Mouse (Mus musculus): ENCODE data around the gene Stat1. TPM values are rescaled to one million over a fixed set of nuclear protein-coding genes. Genes with fewer than 3 reads are reported as not detected.

Gene Stat1
- total and polyA plus RNA-seq, 2 experiments from 2014 or later = 23.0 to 55.1 TPM

DNA sequence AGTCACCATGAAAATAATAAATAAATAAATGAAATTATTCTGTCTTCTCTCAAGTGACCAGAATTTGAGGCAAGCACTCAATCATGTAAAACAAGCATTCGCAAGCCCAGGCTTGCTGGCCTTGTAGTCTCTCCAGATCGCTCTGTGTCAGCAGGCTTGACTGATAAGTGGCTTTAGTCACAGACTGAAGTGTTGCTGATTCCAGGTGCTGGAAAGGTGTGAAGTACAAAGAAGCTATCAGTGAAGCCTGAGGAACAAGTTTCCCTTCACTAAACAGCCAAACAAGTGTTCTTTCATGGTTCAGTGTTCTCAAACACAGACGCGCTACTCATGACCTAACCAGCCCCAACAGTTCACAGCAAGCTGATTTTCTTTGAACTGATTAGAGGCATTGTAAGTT is 30.6 kb upstream of the Stat1 start:
- Histone ChIP-seq H3K27ac (ENCODE audit: low read depth) (no peak overlapping the region), H3K27me3 (ENCODE audit: control insufficient read depth, insufficient read depth, low read length) (no peaks in the 10 kb centered on the region), H3K4me2 (ENCODE audit: low read depth, low read length) (no peak overlapping the region), H3K36me3 (replicated peaks; ENCODE audit: control insufficient read depth, insufficient read depth, low read length) (no peaks in the 10 kb centered on the region), H3K4me1 (ENCODE audit: control insufficient read depth, insufficient read depth) (no peaks in the 10 kb centered on the region), H3K9ac (replicated peaks; ENCODE audit: low read depth, low read length) (no peak overlapping the region), H3K9me3 (replicated peaks; ENCODE audit: control insufficient read depth, low read length) (no peaks in the 10 kb centered on the region), H3K4me3 (ENCODE audit: low read depth, low read length) (no peak overlapping the region)
- DNase-seq (ENCODE audit: low spot score) (no peak), ATAC-seq (ENCODE audit: insufficient read depth, low read depth) (no peak)
- WGBS = 50% methylated on average over 4 of the region's 4 CpGs
- no peak for TF ChIP-seq CTCF (IDR thresholded peaks at IDR 0.05; ENCODE audit: low read depth)
- no peak for TF ChIP-seq EP300 (IDR thresholded peaks at IDR 0.05; ENCODE audit: low read depth)

DNA sequence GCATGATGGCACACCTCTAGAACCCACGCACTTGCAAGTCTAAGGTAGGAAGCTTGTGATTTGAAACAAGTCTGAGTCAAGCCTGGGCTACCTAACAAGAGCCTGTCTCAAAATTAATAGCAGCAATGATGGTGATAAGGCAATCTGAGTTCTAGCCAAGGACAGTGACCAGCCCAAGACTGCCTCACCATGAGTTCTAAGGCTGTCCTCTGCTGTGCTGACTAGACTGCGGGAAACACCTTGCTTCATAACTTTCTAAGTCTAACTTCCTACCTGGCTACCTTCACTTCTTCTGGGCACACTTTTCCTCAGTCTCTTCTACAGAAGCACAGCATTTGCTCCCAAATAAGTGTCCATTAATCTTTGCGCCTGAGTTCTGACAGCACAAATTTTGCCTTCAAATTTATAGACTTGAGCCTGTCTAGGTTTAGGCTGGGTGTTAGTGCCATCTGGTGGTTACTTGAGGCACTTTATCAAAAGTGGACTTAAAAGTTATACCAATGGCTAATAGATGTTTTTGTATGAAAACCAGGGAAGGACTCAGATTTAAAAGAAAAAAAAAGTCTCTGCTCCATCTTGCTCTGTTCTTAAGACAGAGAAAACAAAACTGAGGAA is 20.5 kb upstream of the Stat1 start:
- no peak overlapping the region for H3K27ac ChIP-seq (ENCODE audit: low read depth)
- DNase-seq (ENCODE audit: low spot score) (no peak), ATAC-seq (ENCODE audit: insufficient read depth, low read depth) (no peak)
- TF ChIP-seq EP300 (IDR thresholded peaks at IDR 0.05; ENCODE audit: low read depth) (no peak), CTCF (IDR thresholded peaks at IDR 0.05; ENCODE audit: low read depth) (peak; percentile 75)
- no peak overlapping the region for H3K9ac ChIP-seq (replicated peaks; ENCODE audit: low read depth, low read length)
- no peaks in the 10 kb centered on the region for H3K9me3 ChIP-seq (replicated peaks; ENCODE audit: control insufficient read depth, low read length)
- WGBS = 80% methylated on average over 3 of the region's 3 CpGs
- no peaks in the 10 kb centered on the region for H3K4me1 ChIP-seq (ENCODE audit: control insufficient read depth, insufficient read depth)
- no peak overlapping the region for H3K4me2 ChIP-seq (ENCODE audit: low read depth, low read length)
- H3K36me3 ChIP-seq (replicated peaks; ENCODE audit: control insufficient read depth, insufficient read depth, low read length) = no peaks in the 10 kb centered on the region
- H3K27me3 ChIP-seq (ENCODE audit: control insufficient read depth, insufficient read depth, low read length) = no peaks in the 10 kb centered on the region
- H3K4me3 ChIP-seq (ENCODE audit: low read depth, low read length) = no peak overlapping the region

DNA sequence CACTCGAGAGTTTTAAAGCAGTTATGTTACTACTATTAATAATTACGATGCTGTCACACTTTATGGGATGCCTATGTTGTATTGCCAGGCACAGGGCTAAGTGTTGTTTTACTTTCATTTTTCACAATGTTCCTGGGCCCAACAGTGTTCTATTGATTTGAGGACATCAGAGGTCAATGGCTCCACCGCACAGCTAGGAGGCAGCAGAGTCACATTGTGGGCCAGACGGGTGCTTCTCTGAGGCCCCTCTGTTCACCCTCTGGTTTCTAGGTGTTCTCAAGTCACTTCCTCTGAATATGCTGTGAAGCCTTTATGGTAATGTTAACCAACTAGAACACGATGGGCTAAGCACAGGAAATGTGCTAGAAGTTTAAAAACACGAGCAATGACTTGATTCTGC is 18.7 kb upstream of the Stat1 start:
- H3K27me3 ChIP-seq (ENCODE audit: control insufficient read depth, insufficient read depth, low read length) = no peaks in the 10 kb centered on the region
- 58% methylated on average over 6 of the region's 6 CpGs for WGBS
- no peaks in the 10 kb centered on the region for H3K36me3 ChIP-seq (replicated peaks; ENCODE audit: control insufficient read depth, insufficient read depth, low read length)
- TF ChIP-seq EP300 (IDR thresholded peaks at IDR 0.05; ENCODE audit: low read depth) = no peak
- no peak; the same call in 1 of the 2 replicates for TF ChIP-seq CTCF (IDR thresholded peaks at IDR 0.05; ENCODE audit: low read depth)
- H3K9ac ChIP-seq (replicated peaks; ENCODE audit: low read depth, low read length) = no peak overlapping the region
- no peaks in the 10 kb centered on the region for H3K9me3 ChIP-seq (replicated peaks; ENCODE audit: control insufficient read depth, low read length)
- H3K4me3 ChIP-seq (ENCODE audit: low read depth, low read length) = no peak overlapping the region
- H3K4me1 ChIP-seq (ENCODE audit: control insufficient read depth, insufficient read depth) = no peaks in the 10 kb centered on the region
- ATAC-seq (ENCODE audit: insufficient read depth, low read depth) = no peak
- no peak overlapping the region for H3K4me2 ChIP-seq (ENCODE audit: low read depth, low read length)
- no peak overlapping the region for H3K27ac ChIP-seq (ENCODE audit: low read depth)
- no peak for DNase-seq (ENCODE audit: low spot score)

GRCm38 (mm10) chr1:52102795-52103194 is 16.4 kb upstream of the Stat1 start:
- no peak overlapping the region for H3K4me2 ChIP-seq (ENCODE audit: low read depth, low read length)
- H3K9me3 ChIP-seq (replicated peaks; ENCODE audit: control insufficient read depth, low read length) = no peaks in the 10 kb centered on the region
- no peak overlapping the region for H3K4me3 ChIP-seq (ENCODE audit: low read depth, low read length)
- H3K36me3 ChIP-seq (replicated peaks; ENCODE audit: control insufficient read depth, insufficient read depth, low read length) = no peaks in the 10 kb centered on the region
- no peak for DNase-seq (ENCODE audit: low spot score)
- H3K27me3 ChIP-seq (ENCODE audit: control insufficient read depth, insufficient read depth, low read length) = no peaks in the 10 kb centered on the region
- H3K4me1 ChIP-seq (ENCODE audit: control insufficient read depth, insufficient read depth) = no peaks in the 10 kb centered on the region
- H3K27ac ChIP-seq (ENCODE audit: low read depth) = no peak overlapping the region
- WGBS = 67% methylated on average over 8 of the region's 8 CpGs
- no peak overlapping the region for H3K9ac ChIP-seq (replicated peaks; ENCODE audit: low read depth, low read length)
- TF ChIP-seq EP300 (IDR thresholded peaks at IDR 0.05; ENCODE audit: low read depth) (no peak), CTCF (IDR thresholded peaks at IDR 0.05; ENCODE audit: low read depth) (no peak)
- no peak for ATAC-seq (ENCODE audit: insufficient read depth, low read depth)

DNA sequence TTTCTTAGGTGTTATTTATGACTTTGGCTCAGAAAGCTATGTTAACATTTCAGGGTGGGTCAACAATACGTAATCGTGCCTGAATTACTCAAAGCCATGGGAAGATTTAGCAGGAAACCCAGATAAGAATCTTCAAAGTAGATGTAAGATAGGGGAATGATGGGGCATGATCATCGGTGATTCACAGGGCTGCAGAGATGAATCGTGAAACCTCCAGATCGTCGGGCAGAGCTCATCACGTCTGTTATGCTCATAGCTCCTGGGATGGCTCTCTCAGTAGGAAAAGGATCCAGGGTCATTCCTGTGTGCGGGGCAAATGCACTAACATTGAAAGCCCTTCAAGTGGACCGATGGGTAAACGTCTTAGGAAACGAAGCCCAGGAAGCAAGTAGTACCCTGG is 12.0 kb upstream of the Stat1 start:
- TF ChIP-seq CTCF (IDR thresholded peaks at IDR 0.05; ENCODE audit: low read depth) = no peak
- no peak for TF ChIP-seq EP300 (IDR thresholded peaks at IDR 0.05; ENCODE audit: low read depth)
- DNase-seq (ENCODE audit: low spot score) (no peak), ATAC-seq (ENCODE audit: insufficient read depth, low read depth) (no peak)
- H3K4me1 ChIP-seq (ENCODE audit: control insufficient read depth, insufficient read depth) = no peaks in the 10 kb centered on the region
- no peaks in the 10 kb centered on the region for H3K9me3 ChIP-seq (replicated peaks; ENCODE audit: control insufficient read depth, low read length)
- H3K4me3 ChIP-seq (ENCODE audit: low read depth, low read length) = no peak overlapping the region
- H3K27ac ChIP-seq (ENCODE audit: low read depth) = no peak overlapping the region
- H3K4me2 ChIP-seq (ENCODE audit: low read depth, low read length) = no peak overlapping the region
- 81% methylated on average over 11 of the region's 11 CpGs for WGBS
- no peaks in the 10 kb centered on the region for H3K27me3 ChIP-seq (ENCODE audit: control insufficient read depth, insufficient read depth, low read length)
- no peaks in the 10 kb centered on the region for H3K36me3 ChIP-seq (replicated peaks; ENCODE audit: control insufficient read depth, insufficient read depth, low read length)
- H3K9ac ChIP-seq (replicated peaks; ENCODE audit: low read depth, low read length) = no peak overlapping the region

DNA sequence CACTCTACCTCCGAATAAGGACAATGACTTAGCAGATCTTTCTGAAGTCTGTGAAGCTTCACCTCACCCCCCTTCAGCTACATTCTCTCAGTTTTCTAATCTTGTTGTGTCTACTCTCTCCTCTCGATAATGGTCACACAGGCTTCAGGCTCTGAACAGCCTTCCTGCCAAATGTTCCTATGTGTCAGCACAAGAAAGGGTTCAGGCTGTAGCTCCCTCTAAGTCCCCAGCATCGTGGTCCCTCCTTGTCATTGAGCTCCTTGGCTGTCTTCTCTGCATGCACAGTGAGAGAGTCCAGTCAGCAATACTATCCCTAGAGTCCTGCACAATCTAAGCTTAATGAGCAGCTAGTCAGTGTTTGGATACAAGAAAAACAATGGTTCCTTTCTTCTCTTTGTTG is 8.0 kb upstream of the Stat1 start:
- Histone ChIP-seq H3K4me2 (ENCODE audit: low read depth, low read length) (no peak overlapping the region), H3K9ac (replicated peaks; ENCODE audit: low read depth, low read length) (no peak overlapping the region), H3K36me3 (replicated peaks; ENCODE audit: control insufficient read depth, insufficient read depth, low read length) (no peaks in the 10 kb centered on the region), H3K27me3 (ENCODE audit: control insufficient read depth, insufficient read depth, low read length) (no peaks in the 10 kb centered on the region), H3K9me3 (replicated peaks; ENCODE audit: control insufficient read depth, low read length) (no peaks in the 10 kb centered on the region), H3K27ac (ENCODE audit: low read depth) (no peak overlapping the region), H3K4me1 (ENCODE audit: control insufficient read depth, insufficient read depth) (peaks cover 5% of the 10 kb centered on the region; the same call in 1 of the 2 replicates), H3K4me3 (ENCODE audit: low read depth, low read length) (no peak overlapping the region)
- peak; percentile 9 for DNase-seq (ENCODE audit: low spot score)
- ATAC-seq (ENCODE audit: insufficient read depth, low read depth) = no peak
- TF ChIP-seq CTCF (IDR thresholded peaks at IDR 0.05; ENCODE audit: low read depth) = no peak
- TF ChIP-seq EP300 (IDR thresholded peaks at IDR 0.05; ENCODE audit: low read depth) = no peak
- 32% methylated on average over 3 of the region's 3 CpGs for WGBS
